Mouse (Mus musculus) forebrain, embryonic 12.5 days (tissue): ENCODE measurements around the gene Sars. TPM values are rescaled to one million over a fixed set of nuclear protein-coding genes. Genes with fewer than 3 reads are reported as not detected.

Source experiments
- ATAC-seq: fragments of 200-750 bp; cut with Nextera tagmentation; 2 replicates; pipeline ENCODE4 v1.8.0; 2017; ENCODE audit warnings: moderate TSS enrichment; ENCODE audit not compliant: low FRiP score
- H3K27ac ChIP-seq: fragments of 300-500 bp; sonication (generic); 2 replicates; pipeline ENCODE4 v1.5.1; 2016; ENCODE audit warnings: mild to moderate bottlenecking
- H3K27me3 ChIP-seq: fragments of 300-500 bp; sonication (generic); 2 replicates; pipeline ENCODE4 v1.6.1; 2016; ENCODE audit warnings: mild to moderate bottlenecking
- H3K36me3 ChIP-seq: fragments of 300-500 bp; sonication (generic); replicated peaks from 2 replicates; pipeline ENCODE4 v1.6.1; 2016; ENCODE audit warnings: mild to moderate bottlenecking
- H3K4me1 ChIP-seq: fragments of 300-500 bp; sonication (generic); 2 replicates; pipeline ENCODE4 v1.6.1; 2016
- H3K4me2 ChIP-seq: fragments of 300-500 bp; sonication (generic); 2 replicates; pipeline ENCODE4 v1.6.1; 2016; ENCODE audit warnings: mild to moderate bottlenecking, moderate library complexity
- H3K4me3 ChIP-seq: fragments of 300-500 bp; sonication (generic); replicated peaks from 2 replicates; pipeline ENCODE4 v1.5.1; 2016; ENCODE audit warnings: mild to moderate bottlenecking
- H3K9ac ChIP-seq: fragments of 300-500 bp; sonication (generic); 2 replicates; pipeline ENCODE4 v1.6.1; 2016; ENCODE audit warnings: mild to moderate bottlenecking
- H3K9me3 ChIP-seq: fragments of 300-500 bp; sonication (generic); 2 replicates; pipeline ENCODE4 v1.6.1; 2016
- WGBS: fragments of 180-500 bp; shearing (Covaris S2); methylation state at CpG from one replicate; pipeline ENCODE4 v1.1.7; 2016; 5-methylcytosine and 5-hydroxymethylcytosine counted together
- polyA plus RNA-seq: library from polyadenylated mRNA; unstranded; fragments of >200 nt; fragmentation: Nextera tagmentation; extraction: Ambion mirVana; gene quantifications from 2 replicates; pipeline ENCODE4 v1.2.1, GENCODE M21; 2016

Gene Sars
- polyA plus RNA-seq, 1 experiment from 2014 or later: 186 TPM

- Histone ChIP-seq H3K9ac (no peak overlapping the region), H3K27ac (no peak overlapping the region), H3K4me3 (no peak overlapping the region), H3K9me3 (no peaks in the 10 kb centered on the region), H3K4me1 (peaks cover 38% of the 10 kb centered on the region), H3K27me3 (no peaks in the 10 kb centered on the region), H3K36me3 (0 out of 2 replicates have a peak, but pooled peaks cover 4% of the 10 kb centered on the region), H3K4me2 (no peak overlapping the region)
- 74% methylated on average over 6 of the region's 6 CpGs for WGBS
- no peak for ATAC-seq
Measured at GRCm38 (mm10) chr3:108380695-108381094, 64.3 kb downstream of the Sars start.

GRCm38 (mm10) chr3:108378875-108379663 lies 65.9 kb downstream of the Sars start:
- WGBS: 71% methylated on average over 7 of the region's 7 CpGs
- no peak overlapping the region for H3K27ac ChIP-seq
- no peaks in the 10 kb centered on the region for H3K9me3 ChIP-seq
- H3K9ac ChIP-seq: no peak overlapping the region
- no peaks in the 10 kb centered on the region for H3K27me3 ChIP-seq
- H3K4me1 ChIP-seq: peaks cover 22% of the 10 kb centered on the region
- no peaks in the 10 kb centered on the region for H3K36me3 ChIP-seq
- ATAC-seq: no peak
- no peak overlapping the region for H3K4me2 ChIP-seq
- no peak overlapping the region for H3K4me3 ChIP-seq

Other genes with a start within 250 kb of the Sars start
- 4.3 and 5.6 TPM in 2 replicates for gene Cyb561d1, start 244.0 kb downstream of the Sars start, polyA plus RNA-seq
- gene Atxn7l2, start 234.3 kb downstream of the Sars start, polyA plus RNA-seq: 24.0 and 28.1 TPM in 2 replicates
- 2.6 and 2.8 TPM in 2 replicates for gene Sypl2, start 218.6 kb downstream of the Sars start, polyA plus RNA-seq
- gene Psma5, start 188.3 kb downstream of the Sars start, polyA plus RNA-seq: 229 and 241 TPM in 2 replicates
- 23.3 and 30.8 TPM in 2 replicates for gene Sort1, start 161.1 kb downstream of the Sars start, polyA plus RNA-seq
- gene Mybphl, start 80.3 kb downstream of the Sars start, polyA plus RNA-seq: 0.15 and 0.31 TPM in 2 replicates
- 82.6 and 83.1 TPM in 2 replicates for gene Psrc1, start 61.4 kb downstream of the Sars start, polyA plus RNA-seq
- 60.4 and 61.3 TPM in 2 replicates for gene Celsr2, start 29.7 kb downstream of the Sars start, polyA plus RNA-seq
- 0.76 and 1.2 TPM in 2 replicates for gene 1700013F07Rik, start 88.9 kb upstream of the Sars start, polyA plus RNA-seq
- 3.7 and 5.9 TPM in 2 replicates for gene 5330417C22Rik, start 91.3 kb upstream of the Sars start, polyA plus RNA-seq
- 59.4 and 65.8 TPM in 2 replicates for gene Tmem167b, start 117.3 kb upstream of the Sars start, polyA plus RNA-seq
- gene Taf13, start 126.5 kb upstream of the Sars start, polyA plus RNA-seq: 55.7 and 58.5 TPM in 2 replicates
- gene Wdr47, start 146.1 kb upstream of the Sars start, polyA plus RNA-seq: 51.1 and 55.9 TPM in 2 replicates
- gene Clcc1, start 208.7 kb upstream of the Sars start, polyA plus RNA-seq: 65.5 and 71.0 TPM in 2 replicates